Mouse (Mus musculus) cerebellum, postnatal 4 days (tissue): ENCODE data around the gene Irf4.

Experiments
- DNase-seq, 2 experiments: peaks; one replicate each; pipeline ENCODE4 v3.0.0; 2022; ENCODE audit warnings: low spot score in 2 of 2, mixed read lengths in 1 of 2

The Irf4 gene

GRCm38 (mm10) chr13:30738310-30738840 lies 10.7 kb upstream of the Irf4 start:
- DNase-seq, result no peak

GRCm38 (mm10) chr13:30741172-30741571 lies 7.9 kb upstream of the Irf4 start:
- DNase-seq, result no peak

- DNase-seq, result no peak
Measured at GRCm38 (mm10) chr13:30742411-30742970, 6.5 kb upstream of the Irf4 start.

GRCm38 (mm10) chr13:30745121-30745520 lies 3.9 kb upstream of the Irf4 start:
- no peak for DNase-seq

GRCm38 (mm10) chr13:30747068-30747467 lies 2.0 kb upstream of the Irf4 start:
- no peak for DNase-seq

- no peak for DNase-seq
Measured at GRCm38 (mm10) chr13:30747504-30747903, 1.5 kb upstream of the Irf4 start.

DNA sequence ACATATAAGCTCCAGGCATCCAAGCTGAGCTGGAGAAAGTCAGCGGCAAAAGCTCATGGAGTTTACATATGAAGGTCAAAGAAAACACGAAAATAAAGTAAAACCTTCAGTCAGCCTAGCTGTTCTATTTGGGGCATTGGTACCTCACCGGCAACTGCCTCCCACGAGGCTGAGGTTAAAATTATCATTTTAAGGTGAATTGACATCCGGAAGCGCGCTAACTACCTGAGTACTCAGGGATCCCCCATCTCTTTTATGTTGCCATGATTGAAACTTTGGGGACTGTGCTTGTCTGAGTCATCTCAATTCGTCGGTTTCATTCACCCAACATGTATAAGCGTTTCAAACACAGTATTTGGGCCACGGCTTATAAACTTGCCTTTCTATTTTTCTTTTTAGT lies 705 bp upstream of the Irf4 start:
- DNase-seq, result no peak

DNA sequence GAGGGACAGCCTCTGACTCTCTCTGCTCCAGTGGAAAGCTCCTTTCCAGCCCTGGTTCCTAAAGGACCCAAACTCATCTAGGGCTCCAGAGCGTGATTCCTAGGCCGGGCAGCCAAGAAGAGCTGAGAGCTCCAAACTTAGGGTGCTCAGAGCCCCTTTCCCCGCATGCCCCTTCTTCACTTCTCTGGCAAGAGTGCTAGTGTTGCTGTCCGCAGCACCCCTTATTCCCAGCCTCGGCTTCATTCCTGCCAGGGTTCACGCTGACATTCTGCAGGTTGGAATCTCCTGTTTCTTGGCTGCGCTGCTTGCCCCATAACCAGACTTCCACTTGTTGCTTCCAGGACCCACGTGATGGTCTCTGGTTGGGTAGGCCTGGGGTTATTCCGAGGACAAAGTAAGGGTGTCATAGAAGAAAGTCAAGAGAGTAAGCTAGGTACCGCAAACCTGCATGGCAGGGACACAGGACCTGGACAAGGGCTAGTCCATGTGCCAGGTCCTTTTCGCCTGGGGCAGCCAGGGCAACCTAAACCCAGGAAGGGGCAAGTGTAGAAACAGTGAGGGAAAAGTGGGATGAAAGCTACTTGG lies 623 bp downstream of the Irf4 start:
- no peak for DNase-seq

DNA sequence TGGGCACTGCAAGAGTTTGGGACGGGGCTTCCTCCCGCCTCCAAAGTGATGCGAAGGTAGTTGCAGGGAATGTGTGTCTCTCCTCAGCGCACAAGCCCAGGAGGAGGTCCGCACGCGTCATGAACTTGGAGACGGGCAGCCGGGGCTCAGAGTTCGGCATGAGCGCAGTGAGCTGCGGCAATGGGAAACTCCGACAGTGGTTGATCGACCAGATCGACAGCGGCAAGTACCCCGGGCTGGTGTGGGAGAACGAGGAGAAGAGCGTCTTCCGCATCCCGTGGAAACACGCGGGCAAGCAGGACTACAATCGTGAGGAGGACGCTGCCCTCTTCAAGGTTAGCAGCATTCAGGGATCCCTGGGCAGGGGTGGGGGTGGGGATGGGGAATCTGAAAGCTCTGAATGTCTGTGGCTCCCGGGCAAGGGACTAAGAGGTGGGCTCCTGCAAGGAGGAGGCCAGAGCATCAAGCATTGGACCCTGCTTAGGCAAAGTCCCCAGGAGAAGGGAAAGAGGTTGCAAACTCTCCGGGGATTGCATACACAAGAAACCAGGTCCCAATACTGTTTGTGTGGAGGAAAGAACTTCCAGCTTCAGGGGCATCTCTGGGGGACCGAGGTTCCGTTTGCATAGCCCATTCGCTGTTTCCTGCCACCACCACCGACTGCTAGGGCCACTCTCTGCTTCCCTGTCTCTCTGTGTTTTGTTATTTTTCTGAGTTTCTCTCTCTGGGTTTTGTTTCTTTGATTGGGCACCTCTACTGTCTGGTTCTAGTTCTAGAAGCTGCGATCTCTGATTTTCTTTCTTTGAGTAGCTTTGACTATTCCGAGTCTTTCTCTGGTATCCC lies 1.7 kb downstream of the Irf4 start:
- no peak for DNase-seq

- DNase-seq, result no peak
Measured at GRCm38 (mm10) chr13:30751304-30751580, 2.2 kb downstream of the Irf4 start.

DNA sequence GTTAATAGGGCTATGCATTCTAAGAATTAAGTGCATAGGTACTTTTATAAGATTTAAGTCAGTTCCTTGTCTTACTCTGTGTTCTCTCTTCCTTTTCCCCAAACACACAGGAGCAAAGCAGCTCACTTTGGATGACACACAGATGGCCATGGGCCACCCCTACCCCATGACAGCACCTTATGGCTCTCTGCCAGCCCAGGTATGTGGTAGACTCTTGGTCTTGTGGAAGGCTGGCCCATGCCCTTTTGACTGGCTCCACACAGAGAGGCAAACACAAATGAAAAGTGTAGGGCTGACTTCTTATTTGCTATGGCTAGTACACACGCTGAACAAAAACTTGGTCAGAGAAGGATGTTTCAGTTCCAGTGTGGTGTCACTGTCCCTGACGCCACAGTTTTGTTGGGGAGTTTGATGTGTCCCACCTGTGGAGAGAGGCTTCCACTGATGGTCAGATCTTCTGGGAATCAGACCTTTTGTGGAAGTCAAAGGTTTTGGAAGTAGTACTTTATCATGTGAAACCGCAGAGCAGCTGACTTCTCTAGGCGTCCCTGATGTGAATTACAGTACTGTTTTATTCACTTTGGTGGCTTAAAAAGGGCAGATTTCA lies 3.7 kb downstream of the Irf4 start:
- DNase-seq, result no peak

DNA sequence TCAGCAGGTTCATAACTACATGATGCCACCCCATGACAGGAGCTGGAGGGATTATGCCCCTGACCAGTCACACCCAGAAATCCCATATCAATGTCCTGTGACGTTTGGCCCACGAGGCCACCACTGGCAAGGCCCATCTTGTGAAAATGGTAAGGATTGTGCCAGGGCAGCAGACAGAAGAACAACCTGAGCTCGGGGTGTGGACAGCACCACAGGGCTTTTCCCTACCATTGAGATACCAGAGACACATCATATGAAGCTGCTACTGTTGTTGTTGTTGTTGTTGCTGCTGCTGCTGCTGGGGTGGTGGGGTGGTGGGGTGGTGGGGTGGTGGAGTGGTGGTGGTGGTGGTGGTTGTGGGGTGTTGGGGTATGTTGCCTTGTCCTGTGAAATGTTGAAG lies 4.4 kb downstream of the Irf4 start:
- DNase-seq, result no peak

DNA sequence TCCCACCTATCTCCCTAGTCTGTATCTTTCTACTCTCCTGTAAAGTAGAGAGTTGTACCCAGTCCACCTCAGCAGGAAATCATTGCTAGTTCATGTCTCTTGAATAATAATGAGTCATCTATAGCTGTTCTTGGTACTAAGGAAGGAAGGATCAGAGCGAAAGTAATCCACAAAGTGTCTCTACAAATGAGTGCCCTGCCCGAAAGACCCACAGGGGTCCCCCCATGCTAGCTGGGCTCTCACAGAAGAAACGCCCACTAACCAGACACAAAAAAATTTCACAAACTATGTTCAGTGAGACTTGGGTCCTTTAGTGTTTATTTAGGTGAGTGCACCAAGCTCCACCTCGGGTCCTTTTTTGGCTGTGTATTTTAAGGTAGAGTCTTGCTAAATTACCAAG lies 5.0 kb downstream of the Irf4 start:
- DNase-seq, result no peak

DNA sequence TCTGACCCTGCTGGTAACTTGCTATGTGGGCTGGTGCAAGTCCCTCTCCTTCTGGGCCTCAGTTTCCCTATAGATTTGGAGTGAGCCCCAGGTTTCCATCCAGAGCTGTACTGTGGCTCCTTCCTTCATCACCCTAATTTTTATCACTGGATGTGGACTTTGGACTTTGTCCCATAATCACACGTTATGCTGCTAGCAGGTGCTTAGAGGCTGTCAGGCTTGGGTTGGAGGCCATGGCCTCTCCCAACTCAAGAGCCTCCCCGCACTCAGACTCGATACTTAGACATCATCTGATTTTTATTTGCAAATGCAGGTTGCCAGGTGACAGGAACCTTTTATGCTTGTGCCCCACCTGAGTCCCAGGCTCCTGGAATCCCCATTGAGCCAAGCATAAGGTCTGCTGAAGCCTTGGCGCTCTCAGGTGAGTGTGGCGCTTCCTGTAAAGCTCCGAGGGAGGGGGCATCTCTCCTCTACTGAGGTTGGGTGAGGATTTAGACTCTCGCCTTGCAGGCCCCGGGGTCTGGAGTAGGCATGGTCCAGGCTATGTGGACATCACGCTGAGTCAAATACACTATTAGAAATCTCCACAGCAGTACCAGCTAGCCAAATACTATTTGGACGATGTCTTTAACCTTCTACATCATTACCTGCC lies 5.9 kb downstream of the Irf4 start:
- no peak for DNase-seq

DNA sequence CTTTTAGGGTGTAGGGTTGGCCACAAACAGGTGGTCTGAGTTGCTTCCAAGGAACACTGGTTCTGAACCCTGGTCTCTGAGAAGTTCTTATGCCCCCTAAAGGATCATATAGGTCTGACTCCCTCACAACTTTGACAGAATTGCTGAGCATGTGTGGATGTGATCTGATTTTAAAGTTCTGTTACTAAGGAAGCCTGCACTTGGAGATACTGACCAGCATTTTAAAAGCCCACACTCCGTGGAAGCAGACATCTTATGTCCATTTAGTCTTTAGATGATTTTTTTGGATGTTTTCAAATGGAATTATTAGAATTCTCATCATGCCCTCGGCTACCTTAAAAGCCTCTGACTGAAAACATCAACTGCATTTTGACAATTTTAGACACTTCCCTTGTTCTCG lies 6.6 kb downstream of the Irf4 start:
- no peak for DNase-seq

DNA sequence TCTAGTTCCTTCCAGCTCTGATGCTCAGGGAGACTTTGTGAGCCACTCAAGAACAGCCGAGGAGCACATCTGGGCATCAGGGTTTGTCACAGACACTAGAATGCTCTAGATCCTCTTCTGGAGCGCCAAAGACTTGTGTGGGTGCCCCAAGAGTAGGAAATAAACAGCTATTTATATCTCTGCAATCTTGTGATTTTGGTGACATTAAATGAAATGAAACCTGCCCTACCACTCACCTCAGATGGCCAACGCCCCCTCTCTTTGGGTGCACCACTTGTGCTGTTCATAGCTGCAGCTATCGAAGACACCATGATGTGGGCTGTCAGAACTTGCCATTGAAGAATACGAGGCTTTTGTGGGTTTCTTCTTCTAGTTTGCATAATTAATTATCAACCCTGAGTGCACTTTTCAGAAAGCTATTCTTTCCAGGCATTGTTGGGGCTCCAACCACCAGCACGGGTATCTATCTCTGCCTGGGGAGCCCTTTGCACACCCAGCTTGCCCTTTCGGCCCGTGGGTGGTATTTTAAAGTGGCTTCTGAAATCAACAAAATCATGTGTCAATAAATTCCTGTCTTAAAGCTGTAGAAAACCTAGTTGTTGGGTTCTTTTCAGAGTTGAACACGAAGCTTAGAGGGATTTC lies 7.1 kb downstream of the Irf4 start:
- no peak for DNase-seq

- DNase-seq, result no peak
Measured at GRCm38 (mm10) chr13:30757264-30757900, 8.4 kb downstream of the Irf4 start.

DNA sequence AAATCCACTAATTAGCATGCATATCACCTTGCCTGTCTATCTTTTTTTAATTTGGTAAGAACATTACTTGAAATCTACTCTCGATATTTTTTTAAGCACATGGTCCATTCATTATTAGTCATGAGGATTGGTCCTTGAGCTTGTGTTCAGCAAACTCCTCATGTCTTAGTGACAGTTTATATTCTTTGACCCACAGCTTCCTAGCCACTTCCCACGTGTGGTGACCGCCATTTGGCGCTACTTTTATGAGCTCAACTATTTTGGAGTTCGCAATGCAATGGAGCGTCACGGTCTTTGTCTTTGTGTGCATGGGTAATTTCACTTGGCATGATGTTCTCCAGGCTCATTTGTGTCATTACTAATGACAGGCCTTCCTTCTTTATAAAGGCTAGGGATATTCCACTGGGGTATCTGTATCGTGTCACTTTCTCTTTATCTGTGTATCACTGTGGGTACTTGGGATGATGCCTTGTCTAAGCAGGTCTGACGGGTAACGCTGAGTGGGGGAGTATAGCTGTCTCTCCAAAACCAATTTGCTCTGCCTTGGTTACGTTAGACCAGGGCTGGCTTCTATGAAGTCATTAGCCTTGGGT lies 9.9 kb downstream of the Irf4 start:
- DNase-seq, result no peak

DNA sequence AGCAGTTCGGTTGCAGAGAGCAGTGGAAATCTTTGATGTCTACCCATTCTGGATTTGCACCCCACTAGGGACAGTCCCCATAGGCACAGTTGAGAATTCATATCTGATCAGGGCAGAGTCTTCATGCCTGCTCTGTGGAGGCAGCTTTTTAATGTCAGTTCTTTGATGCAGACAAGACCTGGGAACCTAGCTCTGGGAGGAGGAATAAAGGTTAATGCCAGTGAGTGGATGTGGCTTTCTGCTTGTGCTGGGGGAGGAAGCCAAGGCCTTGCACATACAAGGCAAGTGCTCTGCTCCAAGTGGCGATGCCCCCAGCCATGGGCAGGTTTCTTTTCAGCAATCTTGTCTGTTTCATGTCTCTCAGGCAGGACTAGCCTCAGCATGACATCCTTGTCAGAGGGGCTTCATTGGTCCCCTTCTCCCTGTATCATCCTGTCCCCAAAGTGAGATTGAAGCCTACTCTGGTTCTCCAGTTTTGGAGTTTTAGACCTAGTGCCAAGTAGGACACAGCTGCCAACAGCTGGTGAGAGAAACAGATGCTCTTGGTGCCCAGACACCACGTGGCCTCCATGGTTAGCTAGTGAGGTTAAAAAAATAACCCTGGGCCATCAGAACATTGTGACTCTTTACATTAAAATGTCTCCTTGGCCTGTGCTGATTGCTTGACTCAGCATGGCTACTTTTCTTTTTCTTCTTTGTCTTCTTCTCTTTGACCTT lies 11.5 kb downstream of the Irf4 start:
- no peak for DNase-seq

DNA sequence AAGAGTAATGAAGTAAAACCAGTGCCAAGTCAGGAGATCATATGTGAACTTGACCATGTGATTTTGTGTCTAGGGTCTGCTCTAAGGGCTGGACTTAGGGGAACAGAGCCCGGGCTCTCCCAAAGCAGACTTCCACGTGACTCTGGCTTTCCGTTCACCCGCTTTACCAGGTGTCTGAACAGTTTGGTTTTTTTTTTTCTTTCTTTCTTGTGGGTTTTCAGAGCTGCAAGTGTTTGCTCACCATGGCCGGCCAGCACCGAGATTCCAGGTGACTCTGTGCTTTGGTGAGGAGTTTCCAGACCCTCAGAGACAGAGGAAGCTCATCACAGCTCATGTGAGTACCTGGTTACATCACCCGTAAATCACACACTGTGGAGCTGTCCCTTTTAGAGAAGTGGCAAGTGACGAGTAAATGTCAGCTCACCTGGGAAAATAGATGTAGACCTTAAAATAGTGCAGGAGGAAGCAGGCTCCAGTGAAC lies 12.2 kb downstream of the Irf4 start:
- DNase-seq, result no peak
